Mouse (Mus musculus) hindbrain, embryonic 14.5 days (tissue): Measurements from ENCODE around the gene Hs1bp3. TPM values are rescaled to one million over a fixed set of nuclear protein-coding genes. Genes with fewer than 3 reads are reported as not detected.
A peak's percentile ranks its signal among the peaks of the same experiment; 100 is the strongest.

Source experiments
- ATAC-seq: fragments of 200-750 bp; cut with Nextera tagmentation; 2 replicates; pipeline ENCODE4 v1.8.0; 2017; ENCODE audit warnings: moderate number of reproducible peaks, mild to moderate bottlenecking, moderate TSS enrichment, moderate library complexity; ENCODE audit not compliant: low FRiP score
- DNase-seq: peaks from one replicate; pipeline ENCODE4 v3.0.0-alpha.2; 2015; ENCODE audit warnings: low spot score
- H3K27ac ChIP-seq: fragments of 300-500 bp; sonication (generic); 2 replicates; pipeline ENCODE4 v1.5.1; 2014; ENCODE audit warnings: mild to moderate bottlenecking, moderate library complexity
- H3K27me3 ChIP-seq: fragments of 300-500 bp; sonication (generic); 2 replicates; pipeline ENCODE4 v1.6.1; 2014; ENCODE audit warnings: mild to moderate bottlenecking, low read length, mixed read lengths; ENCODE audit not compliant: control insufficient read depth, insufficient read depth
- H3K36me3 ChIP-seq: fragments of 300-500 bp; sonication (generic); replicated peaks from 2 replicates; pipeline ENCODE4 v1.6.1; 2014; ENCODE audit not compliant: control insufficient read depth, insufficient read depth
- H3K4me1 ChIP-seq: fragments of 300-500 bp; sonication (generic); replicated peaks from 2 replicates; pipeline ENCODE4 v1.6.1; 2014; ENCODE audit warnings: antibody characterized with exemption, low read length, mixed read lengths; ENCODE audit not compliant: control insufficient read depth, insufficient read depth
- H3K4me2 ChIP-seq: fragments of 300-500 bp; sonication (generic); replicated peaks from 2 replicates; pipeline ENCODE4 v1.6.1; 2014; ENCODE audit warnings: mild to moderate bottlenecking, moderate library complexity
- H3K4me3 ChIP-seq: fragments of 300-500 bp; sonication (generic); replicated peaks from 2 replicates; pipeline ENCODE4 v1.5.1; 2014; ENCODE audit warnings: mild to moderate bottlenecking, low read length
- H3K9ac ChIP-seq: fragments of 300-500 bp; sonication (generic); 2 replicates; pipeline ENCODE4 v1.6.1; 2014
- H3K9me3 ChIP-seq: fragments of 300-500 bp; sonication (generic); 2 replicates; pipeline ENCODE4 v1.6.1; 2016; ENCODE audit warnings: low read length; ENCODE audit not compliant: control insufficient read depth
- WGBS: fragments of 180-500 bp; shearing (Covaris S2); extraction: QIAGEN DNeasy Blood & Tissue Kit; methylation state at CpG from one replicate; pipeline ENCODE4 v1.1.7; 2014; 5-methylcytosine and 5-hydroxymethylcytosine counted together
- polyA plus RNA-seq: library from polyadenylated mRNA; unstranded; fragments of >200 nt; fragmentation: Nextera tagmentation; extraction: Ambion mirVana; gene quantifications from 2 replicates; pipeline ENCODE4 v1.2.1, GENCODE M21; 2014

Gene Hs1bp3
- polyA plus RNA-seq, 1 experiment from 2014 or later: 6.2 TPM

DNA sequence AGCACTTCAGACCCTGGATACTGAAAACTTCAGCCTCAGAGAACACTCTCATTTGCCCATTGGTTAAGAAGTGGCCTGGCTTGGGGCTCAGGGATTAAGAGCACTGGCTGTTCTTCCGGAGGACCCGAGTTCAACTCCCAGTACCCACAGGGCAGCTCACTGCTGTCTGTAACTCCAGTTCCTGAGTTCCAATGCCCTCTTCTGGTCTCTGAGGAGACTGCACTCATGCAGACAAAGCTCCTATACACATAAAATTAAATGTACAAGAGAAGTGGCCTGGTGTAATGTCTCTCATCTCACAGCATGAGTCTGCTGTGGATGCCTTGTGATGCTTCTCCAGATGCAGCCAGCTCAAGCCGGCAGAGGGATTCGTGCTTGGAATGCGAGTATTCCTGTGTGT, 3.3 kb downstream of the Hs1bp3 start:
- no peak overlapping the region for H3K9ac ChIP-seq
- H3K4me3 ChIP-seq: no peak overlapping the region
- no peaks in the 10 kb centered on the region for H3K9me3 ChIP-seq
- no peak for ATAC-seq
- no peak overlapping the region for H3K27ac ChIP-seq
- H3K36me3 ChIP-seq: peaks cover 19% of the 10 kb centered on the region
- peaks cover 6% of the 10 kb centered on the region; the same call in 1 of the 2 replicates for H3K27me3 ChIP-seq
- peaks cover 15% of the 10 kb centered on the region for H3K4me1 ChIP-seq
- WGBS: 85% methylated on average over 5 of the region's 5 CpGs
- no peak overlapping the region for H3K4me2 ChIP-seq
- DNase-seq: no peak

DNA sequence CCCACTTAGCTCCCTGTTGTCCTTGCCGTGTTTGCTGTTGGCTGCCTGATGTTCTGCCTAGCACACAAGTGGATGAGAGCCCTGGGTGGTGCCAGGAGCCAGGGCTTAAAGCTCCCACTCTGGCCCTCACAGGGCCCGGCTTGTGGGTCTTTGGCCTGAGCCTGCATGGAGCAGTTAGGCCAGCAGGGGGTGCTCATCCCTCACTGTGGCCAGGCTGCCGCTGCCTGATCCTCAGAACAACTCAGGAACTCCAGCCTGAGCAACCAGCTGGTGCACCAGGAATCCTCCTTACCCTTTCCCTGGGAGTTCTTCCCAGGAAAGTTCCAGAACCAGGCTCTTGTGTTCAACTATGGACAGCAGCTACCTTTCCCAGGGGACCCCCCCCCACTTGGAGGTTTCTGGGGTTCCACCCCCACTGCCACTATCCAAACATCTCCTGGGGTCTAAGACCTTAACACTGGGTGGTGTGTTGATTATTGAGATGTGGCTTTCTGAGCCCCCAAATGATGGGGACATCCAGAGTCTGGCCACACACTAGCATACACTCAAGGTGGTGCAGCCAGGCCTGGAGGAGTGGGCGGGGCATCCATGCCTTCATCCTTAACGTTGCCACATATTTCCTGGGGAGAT, 7.0 kb downstream of the Hs1bp3 start:
- H3K9me3 ChIP-seq: no peaks in the 10 kb centered on the region
- peaks cover under 1% of the 10 kb centered on the region; the same call in 1 of the 2 replicates for H3K4me1 ChIP-seq
- H3K4me3 ChIP-seq: no peak overlapping the region
- no peak overlapping the region for H3K4me2 ChIP-seq
- no peak overlapping the region for H3K9ac ChIP-seq
- H3K36me3 ChIP-seq: peaks cover 37% of the 10 kb centered on the region
- no peak overlapping the region for H3K27ac ChIP-seq
- ATAC-seq (peak; percentile 36; the same call in 1 of the 2 replicates), DNase-seq (peak; percentile 77)
- 41% methylated on average over 5 of the region's 5 CpGs for WGBS
- H3K27me3 ChIP-seq: no peaks in the 10 kb centered on the region

DNA sequence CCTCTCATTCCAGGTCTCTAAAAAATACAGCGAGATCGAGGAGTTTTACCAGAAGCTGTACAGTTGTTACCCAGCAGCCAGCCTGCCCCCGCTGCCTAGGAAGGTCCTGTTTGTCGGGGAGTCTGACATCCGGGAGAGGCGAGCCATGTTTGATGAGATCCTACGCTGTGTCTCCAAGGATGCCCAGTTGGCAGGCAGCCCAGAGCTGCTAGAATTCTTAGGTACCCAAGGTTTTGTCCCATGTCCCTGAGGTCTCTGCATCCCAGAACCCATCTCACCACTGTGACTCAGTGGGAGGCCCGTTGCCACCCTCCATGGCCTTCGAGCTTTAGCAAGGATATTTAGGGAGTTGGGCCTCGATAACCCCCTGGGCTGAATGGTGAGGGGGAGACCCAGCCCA, 8.3 kb downstream of the Hs1bp3 start:
- H3K27me3 ChIP-seq: no peaks in the 10 kb centered on the region
- ATAC-seq (no peak), DNase-seq (no peak)
- no peaks in the 10 kb centered on the region for H3K9me3 ChIP-seq
- no peak overlapping the region for H3K9ac ChIP-seq
- no peak overlapping the region for H3K27ac ChIP-seq
- H3K4me1 ChIP-seq: no peaks in the 10 kb centered on the region
- no peak overlapping the region for H3K4me2 ChIP-seq
- H3K4me3 ChIP-seq: no peak overlapping the region
- WGBS: 83% methylated on average over 10 of the region's 10 CpGs
- peaks cover 37% of the 10 kb centered on the region for H3K36me3 ChIP-seq

DNA sequence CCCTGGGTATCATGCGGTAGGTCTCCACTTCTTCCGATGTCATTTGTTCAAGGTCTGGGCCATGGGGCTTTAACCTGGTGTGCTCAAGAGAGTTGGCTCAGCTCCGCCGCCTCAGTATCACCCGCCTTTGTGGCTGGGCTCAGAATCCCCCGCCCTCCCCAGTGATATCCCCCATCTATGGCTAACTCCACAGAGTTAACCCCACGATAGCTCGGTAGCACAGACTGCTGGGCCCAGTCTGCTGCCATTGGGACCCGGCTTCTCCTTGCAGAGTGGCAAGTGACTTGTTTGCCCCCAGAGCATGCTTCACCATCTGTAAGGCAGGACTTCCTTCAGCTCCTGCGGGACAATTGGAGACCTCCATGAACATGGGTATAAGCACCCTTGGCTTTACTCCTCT, 10.9 kb downstream of the Hs1bp3 start:
- no peaks in the 10 kb centered on the region for H3K27me3 ChIP-seq

DNA sequence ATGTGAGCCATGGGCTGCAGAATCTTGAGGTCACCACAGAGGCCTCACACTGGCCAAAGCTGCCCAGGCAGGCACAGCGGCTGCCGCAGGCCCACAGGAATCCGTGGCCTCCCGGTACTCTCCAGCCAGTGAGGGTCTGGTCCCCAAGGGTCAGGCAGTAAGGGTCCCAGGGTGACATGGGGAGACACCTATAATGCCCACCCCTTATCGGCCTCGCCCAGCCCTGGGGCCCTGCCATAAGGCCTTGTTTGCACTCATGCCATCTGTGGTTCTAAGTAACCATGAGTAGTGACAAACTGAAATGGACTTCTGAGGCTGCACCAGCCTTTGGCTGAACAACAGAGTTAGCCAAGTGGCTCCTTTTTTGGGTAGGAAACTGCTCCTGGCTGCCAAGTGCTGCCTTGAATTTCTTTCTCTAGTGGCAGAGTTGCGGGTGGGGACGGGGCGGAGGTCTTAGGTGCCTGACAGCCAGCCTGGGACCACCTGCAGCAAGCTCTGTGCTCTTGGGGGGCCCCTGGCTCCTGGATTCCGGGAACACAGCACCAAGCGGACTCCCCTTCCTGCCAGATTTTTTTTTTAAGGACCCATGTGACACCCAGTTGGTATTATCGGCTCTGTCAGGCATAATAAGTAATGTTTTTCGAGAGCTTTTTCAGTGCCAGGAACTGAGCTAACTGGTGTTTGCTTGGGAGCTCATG, 12.2 kb downstream of the Hs1bp3 start:
- Histone ChIP-seq H3K36me3 (peaks cover 24% of the 10 kb centered on the region), H3K27me3 (no peaks in the 10 kb centered on the region), H3K27ac (no peak overlapping the region), H3K4me1 (peaks cover 11% of the 10 kb centered on the region; the same call in 1 of the 2 replicates), H3K4me2 (no peak overlapping the region), H3K9ac (no peak overlapping the region), H3K9me3 (no peaks in the 10 kb centered on the region), H3K4me3 (no peak overlapping the region)
- WGBS: 95% methylated on average over 13 of the region's 13 CpGs
- ATAC-seq (no peak), DNase-seq (no peak)

More for the DNA sequence above, 10.9 kb downstream of the Hs1bp3 start:
- H3K4me1 ChIP-seq: peaks cover 11% of the 10 kb centered on the region; the same call in 1 of the 2 replicates
- no peak overlapping the region for H3K4me2 ChIP-seq
- H3K9ac ChIP-seq: no peak overlapping the region
- WGBS: 91% methylated on average over 10 of the region's 10 CpGs
- DNase-seq (no peak), ATAC-seq (no peak)
- no peaks in the 10 kb centered on the region for H3K9me3 ChIP-seq
- no peak overlapping the region for H3K27ac ChIP-seq
- peaks cover 27% of the 10 kb centered on the region for H3K36me3 ChIP-seq
- H3K4me3 ChIP-seq: no peak overlapping the region

DNA sequence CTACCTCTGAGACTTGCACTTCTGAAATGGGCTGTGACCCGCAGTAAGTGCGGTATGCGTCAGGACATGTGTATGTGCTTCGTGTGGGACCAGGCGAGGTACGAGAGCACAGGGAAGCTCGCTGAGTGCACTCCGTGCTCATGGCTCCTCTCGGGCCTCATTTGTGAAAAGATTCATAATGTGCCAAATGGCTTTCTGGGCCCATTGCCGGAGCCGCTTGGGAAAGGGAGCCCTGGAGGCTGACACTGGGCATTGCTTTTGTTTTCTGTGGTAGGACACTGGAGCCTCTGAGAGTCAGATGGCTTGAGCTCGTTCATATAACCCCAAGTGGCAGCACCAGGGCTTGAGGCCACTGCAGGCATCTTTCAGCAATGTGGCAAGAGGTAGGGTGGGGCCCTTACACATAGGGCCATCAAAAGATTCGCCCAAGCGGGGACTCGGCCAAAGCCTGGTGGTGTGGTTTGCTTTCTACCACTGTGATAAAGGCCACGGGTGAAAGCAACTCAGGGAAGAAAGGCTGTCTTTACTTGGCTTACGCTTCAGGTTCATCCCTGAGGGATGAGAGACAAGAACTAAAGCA, 12.8 kb downstream of the Hs1bp3 start:
- no peaks in the 10 kb centered on the region for H3K27me3 ChIP-seq
- H3K4me3 ChIP-seq: no peak overlapping the region
- H3K4me2 ChIP-seq: no peak overlapping the region
- WGBS: 84% methylated on average over 17 of the region's 17 CpGs
- DNase-seq: no peak
- H3K9ac ChIP-seq: no peak overlapping the region
- H3K27ac ChIP-seq: 0 out of 2 replicates have a peak overlapping the region, but pooled peaks have one; percentile 3
- ATAC-seq: no peak
- peaks cover 11% of the 10 kb centered on the region; the same call in 1 of the 2 replicates for H3K4me1 ChIP-seq
- H3K36me3 ChIP-seq: peaks cover 22% of the 10 kb centered on the region
- no peaks in the 10 kb centered on the region for H3K9me3 ChIP-seq

DNA sequence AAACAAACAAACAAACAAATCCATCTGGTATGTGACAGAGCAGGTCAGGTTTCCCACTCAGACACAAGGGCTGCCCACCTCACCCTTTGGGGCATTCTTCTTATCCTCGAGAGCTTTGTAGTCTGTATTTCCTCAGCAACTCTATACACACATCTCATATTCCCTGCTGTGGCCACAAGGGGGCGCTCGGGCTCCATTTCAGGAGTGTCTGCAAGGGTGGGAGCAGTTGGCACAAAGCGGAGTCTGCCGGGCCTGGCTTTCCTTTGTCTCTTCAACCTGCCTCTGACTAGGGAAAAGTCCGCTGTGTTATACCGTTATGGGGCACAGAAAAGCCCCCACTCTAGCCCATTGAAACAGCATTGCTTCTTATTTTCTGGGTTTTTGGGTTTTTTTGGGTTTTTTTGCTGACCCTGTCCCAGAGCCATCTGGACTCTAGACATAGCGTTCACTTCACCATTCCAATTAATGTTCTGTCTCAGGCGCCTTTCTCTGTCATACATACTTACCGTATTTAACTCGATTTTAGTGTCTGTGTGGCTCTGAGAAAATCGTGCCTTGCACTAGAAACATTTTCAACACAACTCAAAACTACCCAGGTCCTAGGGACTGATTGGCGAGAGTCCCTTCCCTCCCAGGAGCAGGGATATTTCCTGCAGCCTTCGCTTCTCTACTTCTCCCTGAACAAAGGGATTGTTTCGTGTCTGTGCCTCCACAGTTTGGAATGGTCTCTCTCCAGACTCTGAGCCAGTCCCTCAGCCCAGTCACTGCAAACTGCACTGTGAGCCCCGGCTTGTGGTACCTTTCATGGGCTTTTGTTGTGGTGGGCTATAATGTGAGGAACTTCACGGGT, 13.8 kb downstream of the Hs1bp3 start:
- no peak overlapping the region for H3K4me3 ChIP-seq
- no peaks in the 10 kb centered on the region for H3K27me3 ChIP-seq
- peak overlapping the region; percentile 56 for H3K9ac ChIP-seq
- WGBS: 17% methylated on average over 17 of the region's 17 CpGs
- DNase-seq (peak; percentile 96), ATAC-seq (peak; percentile 90)
- peak overlapping the region; percentile 79 for H3K27ac ChIP-seq
- peak overlapping the region; percentile 15 for H3K4me2 ChIP-seq
- H3K36me3 ChIP-seq: peaks cover 13% of the 10 kb centered on the region
- peaks cover 11% of the 10 kb centered on the region; the same call in 1 of the 2 replicates for H3K4me1 ChIP-seq
- H3K9me3 ChIP-seq: no peaks in the 10 kb centered on the region

DNA sequence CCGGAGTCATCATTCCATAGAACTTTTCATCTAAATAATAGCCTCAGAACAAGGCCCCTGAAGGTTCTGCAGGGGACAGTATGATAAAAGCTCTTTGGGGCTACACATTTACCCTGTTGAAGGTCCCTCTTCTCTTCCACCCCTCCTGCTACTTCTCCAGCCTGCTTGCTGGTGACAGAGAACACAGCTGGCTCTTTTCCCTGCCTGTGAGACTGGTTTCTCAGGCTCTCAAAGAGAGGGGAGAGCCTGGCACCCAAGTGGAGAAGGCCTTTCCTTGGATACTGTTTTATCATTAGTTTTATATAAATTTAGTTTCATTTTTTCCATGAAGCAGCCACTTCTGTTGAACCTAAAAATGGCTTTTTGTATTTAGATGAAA, 14.4 kb downstream of the Hs1bp3 start:
- H3K4me2 ChIP-seq: 0 out of 2 replicates have a peak overlapping the region, but pooled peaks have one; percentile 15
- WGBS: 63% methylated on average over 1 of the region's 1 CpGs
- H3K36me3 ChIP-seq: peaks cover 11% of the 10 kb centered on the region
- H3K27me3 ChIP-seq: no peaks in the 10 kb centered on the region
- DNase-seq (no peak), ATAC-seq (no peak)
- H3K4me3 ChIP-seq: no peak overlapping the region
- no peaks in the 10 kb centered on the region for H3K9me3 ChIP-seq
- H3K4me1 ChIP-seq: peaks cover 14% of the 10 kb centered on the region; the same call in 1 of the 2 replicates
- peak overlapping the region; percentile 56 for H3K9ac ChIP-seq
- H3K27ac ChIP-seq: peak overlapping the region; percentile 79
